Mouse (Mus musculus): ENCODE results near the gene Gemin8.

Gemin8 gene

GRCm38 (mm10) chrX:166169892-166170799 lies at the start of gene Gemin8:
TSS of gene Gemin8 (plus strand) at chrX:166170454.
- DNase-seq = peak; percentile 94

- DNase-seq = no peak
Observed at GRCm38 (mm10) chrX:166147158-166147846, 23.0 kb upstream of the Gemin8 start.

GRCm38 (mm10) chrX:166162773-166163172 lies 7.5 kb upstream of the Gemin8 start:
- DNase-seq = no peak

- peak; percentile 40 for DNase-seq
Observed at GRCm38 (mm10) chrX:166167307-166167706, 2.9 kb upstream of the Gemin8 start.

DNA sequence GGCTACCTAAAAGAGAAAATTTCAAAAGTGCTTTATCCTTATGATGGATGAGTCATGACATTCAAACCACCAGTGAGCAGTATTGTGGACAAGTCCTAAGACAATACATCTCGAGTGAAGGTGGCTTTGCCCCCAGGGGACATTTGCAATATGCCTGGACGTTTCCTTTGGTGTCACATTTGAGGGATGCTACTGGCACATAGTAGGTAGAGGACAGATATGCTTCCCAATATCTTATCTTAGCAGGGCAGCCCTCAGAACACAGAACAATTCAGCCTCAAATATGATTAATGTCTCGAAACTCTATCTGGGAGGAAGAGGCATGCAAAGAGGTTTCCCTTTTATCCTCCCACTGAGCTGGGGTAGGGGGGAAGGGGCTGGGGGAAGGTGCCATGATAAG lies 2.3 kb upstream of the Gemin8 start:
- DNase-seq = no peak

DNA sequence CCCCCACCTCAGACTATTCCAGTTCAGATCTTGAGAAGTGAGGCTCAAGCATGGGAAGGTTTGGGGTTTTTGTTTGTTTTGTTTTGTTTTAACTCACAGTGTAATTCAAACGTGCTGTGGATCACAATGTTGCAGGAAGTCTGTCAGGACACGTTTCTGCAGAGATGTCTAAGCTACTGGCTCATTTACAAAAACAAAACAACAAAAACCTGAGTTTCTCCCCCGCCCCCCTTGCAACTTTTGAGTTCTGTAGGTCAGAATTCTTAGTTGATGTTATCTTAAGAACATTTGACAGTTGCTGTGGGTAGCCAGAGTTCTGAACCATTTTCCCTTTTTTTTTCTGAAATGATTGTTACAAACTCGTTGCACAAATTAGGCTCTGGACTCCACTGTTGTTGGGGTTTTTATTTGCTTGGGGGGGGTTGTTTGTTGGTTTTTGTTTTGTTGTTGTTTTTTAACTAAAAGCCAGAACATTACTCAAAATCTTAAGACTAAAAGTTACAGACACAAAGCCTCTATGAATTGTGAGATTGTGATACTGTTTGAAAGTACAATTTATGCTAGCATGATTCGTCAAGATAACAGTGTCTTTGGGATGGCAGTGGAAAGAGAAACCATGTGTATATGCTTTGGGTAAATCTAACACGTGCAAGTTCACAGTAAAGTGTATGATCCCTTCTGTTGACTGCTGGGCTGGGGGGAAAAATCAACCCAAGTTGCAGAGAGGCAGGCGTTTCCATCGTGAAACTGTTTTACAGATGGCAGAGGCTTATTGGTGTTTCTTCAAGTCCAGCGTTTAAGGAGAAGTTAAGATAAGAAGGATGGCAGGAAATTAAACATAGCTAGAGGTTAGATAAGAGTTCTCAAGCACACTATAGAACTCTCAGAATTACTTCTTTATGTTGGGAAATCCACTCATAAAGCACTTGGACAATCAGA lies 815 bp downstream of the Gemin8 start:
- no peak for DNase-seq

DNA sequence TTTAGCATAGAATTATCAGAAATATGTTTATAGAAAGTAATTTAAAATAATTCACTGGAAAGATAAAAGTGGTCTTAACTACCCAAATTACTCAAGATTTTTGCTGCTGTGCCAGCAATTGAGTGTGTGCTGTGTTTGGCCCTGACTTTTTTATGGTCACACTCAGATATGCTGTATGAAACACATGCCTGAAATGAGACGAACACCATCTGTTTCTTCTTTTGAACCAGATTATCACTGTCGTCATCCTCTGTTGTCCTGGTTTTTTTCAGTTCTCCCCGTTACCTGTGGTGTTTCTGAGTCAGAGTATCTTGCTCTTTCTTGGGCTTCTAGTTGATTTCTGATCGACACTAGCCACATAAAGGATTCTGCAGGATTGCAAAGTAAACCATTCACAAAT lies 1.8 kb downstream of the Gemin8 start:
- DNase-seq = no peak

GRCm38 (mm10) chrX:166172661-166173060 lies 2.4 kb downstream of the Gemin8 start:
- no peak for DNase-seq

- DNase-seq = no peak
Observed at GRCm38 (mm10) chrX:166173796-166174195, 3.5 kb downstream of the Gemin8 start.

- no peak for DNase-seq
Observed at GRCm38 (mm10) chrX:166177929-166178328, 7.7 kb downstream of the Gemin8 start.

DNA sequence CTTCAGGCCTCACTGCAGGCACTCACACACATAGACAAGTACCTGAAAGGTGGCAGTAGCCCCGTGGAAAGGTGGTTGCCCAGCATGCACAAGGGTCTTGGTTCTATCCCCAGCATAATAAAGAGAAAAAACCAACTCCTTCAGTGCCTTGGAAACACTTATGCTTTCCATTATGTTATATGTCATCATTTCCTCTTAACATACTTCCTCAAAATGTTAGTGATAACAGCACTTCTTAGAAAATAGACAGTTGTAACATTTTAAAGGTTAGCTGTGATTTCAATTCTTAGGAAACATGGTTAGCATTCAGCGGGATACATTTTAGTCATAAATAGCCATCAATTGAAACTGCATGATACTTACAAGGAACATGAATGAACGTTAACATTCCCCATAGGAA lies 12.8 kb downstream of the Gemin8 start:
- DNase-seq = no peak

DNA sequence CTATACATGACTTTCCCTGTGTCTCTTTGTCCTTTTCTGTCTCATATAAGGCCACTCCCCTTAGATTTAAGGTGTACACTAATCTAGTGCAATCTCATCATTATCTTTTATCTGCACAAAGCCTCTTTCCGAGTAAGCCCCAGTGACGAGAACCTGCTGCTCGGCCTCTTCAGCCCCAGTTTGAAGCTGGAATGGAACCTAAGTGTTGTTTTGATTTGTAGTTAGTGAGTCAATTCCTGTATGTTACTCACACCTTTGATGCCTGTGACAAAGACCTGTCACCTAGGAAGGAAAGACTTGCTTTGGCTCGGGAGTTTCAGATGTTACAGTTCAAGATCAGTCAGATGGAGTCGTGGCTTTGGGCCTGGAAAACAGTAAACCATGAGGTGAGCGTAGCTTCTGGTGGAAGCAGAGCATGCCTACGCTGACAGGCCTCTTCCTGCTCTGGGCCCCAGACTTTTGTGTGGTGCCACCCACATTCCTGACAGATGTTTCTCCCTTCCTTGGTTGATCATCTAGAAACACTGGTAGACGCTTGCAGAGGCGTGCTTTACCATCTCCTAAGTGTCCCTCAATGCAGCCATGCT lies 15.2 kb downstream of the Gemin8 start:
- DNase-seq = no peak

GRCm38 (mm10) chrX:166187803-166188202 lies 17.5 kb downstream of the Gemin8 start:
- no peak for DNase-seq

- DNase-seq = no peak
Observed at GRCm38 (mm10) chrX:166196327-166196726, 26.1 kb downstream of the Gemin8 start.

- no peak for DNase-seq
Observed at GRCm38 (mm10) chrX:166198266-166198665, 28.0 kb downstream of the Gemin8 start.

- DNase-seq = no peak
Observed at GRCm38 (mm10) chrX:166199812-166200211, 29.6 kb downstream of the Gemin8 start.

DNA sequence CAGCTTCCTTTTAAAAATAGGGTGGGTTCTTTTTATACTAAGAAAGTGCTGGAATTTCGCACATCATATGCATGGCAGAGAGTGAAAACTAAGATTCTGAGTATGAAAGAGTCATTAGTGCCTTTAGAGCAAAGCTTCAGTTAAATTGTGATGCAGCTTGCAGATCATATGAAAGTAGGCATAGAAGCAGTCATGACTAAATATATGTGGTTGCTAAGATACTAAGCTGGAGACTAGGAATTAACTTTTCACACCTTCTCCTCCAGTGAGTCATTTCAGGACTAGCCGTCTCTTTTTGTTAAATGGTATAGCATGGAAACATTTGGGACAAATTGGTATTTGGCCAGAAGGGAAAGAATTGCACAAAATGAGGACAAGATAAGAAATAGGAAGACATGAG lies 44.3 kb downstream of the Gemin8 start:
- no peak for DNase-seq

GRCm38 (mm10) chrX:166216248-166216647 lies 46.0 kb downstream of the Gemin8 start:
- no peak for DNase-seq

- no peak for DNase-seq
Observed at GRCm38 (mm10) chrX:166216720-166217119, 46.5 kb downstream of the Gemin8 start.

- no peak for DNase-seq
Observed at GRCm38 (mm10) chrX:166219331-166219730, 49.1 kb downstream of the Gemin8 start.

- DNase-seq = no peak
Observed at GRCm38 (mm10) chrX:166226856-166227255, 56.6 kb downstream of the Gemin8 start.

DNA sequence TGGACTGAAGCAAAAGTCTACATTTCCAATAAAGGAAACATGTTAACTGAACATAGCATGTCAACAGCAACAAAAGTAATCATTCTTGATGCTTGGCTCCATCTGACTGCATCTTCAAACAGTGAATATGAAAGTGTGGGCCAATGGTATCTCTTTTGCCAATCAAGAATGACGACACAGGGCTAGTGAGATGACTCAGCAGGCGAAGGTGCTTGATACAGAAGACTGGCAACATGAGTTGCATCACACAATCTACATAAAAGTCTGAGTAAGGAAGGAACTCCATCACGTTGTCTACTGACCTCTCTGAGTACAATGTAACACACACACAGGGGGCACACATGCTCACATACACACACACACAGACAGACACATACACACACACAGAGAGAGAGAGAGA lies 59.5 kb downstream of the Gemin8 start:
- no peak for DNase-seq
